Comparison of ENCODE assay signal across 8 mouse cellular contexts in the genomic region with DNA sequence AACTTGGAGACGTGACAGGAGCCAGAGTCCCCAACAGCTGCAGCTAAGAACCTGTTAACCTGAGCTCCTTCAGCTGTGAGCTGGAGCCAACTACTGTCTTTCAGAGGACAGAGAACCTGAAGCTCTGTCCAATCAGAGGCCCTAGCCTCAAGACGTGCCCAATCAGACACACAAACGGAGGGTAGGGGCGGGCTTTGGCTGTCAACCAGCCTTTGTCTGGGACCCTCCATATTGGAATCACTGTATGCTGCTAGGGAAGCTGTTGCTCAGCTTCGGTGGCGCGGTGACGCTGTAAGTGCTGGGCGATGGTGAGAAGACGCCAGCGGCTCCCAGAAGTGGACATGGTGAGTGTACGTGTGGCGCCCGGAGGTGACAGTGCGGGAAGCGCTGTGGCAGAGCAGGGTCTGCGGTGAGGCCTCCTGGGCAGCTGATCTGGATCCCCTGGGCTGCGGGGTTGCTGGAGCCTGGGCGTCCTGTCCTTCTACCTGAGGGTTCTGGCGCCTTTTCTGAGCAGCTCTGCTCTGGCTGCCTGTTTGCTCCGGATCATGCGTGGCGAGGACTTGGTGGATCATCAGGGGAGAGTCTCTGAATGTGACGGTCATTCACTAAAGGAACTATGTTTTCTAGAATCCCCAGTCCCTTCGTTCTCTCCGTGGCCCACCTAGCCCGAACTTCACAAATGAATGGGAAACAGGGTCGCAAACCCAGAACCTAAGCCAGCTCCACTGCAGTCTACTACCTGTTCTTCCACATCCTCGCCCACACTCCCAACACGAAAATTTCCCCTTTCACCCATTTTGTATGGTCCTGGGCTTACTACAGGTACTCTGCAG. TPM values are rescaled to one million over a fixed set of nuclear protein-coding genes. Genes with fewer than 3 reads are reported as not detected.
DNase-seq lines count a peak whose midpoint lies in the region; ATAC-seq lines count a peak whose summit lies in the region.

TSS of gene A430033K04Rik (plus strand) at position 215 of the 833 bp plus-strand sequence.

- peak within 1 kb of the TSS; percentile 73 for H3K4me2 ChIP-seq in hindbrain, embryonic 16.5 days (ENCODE audit: low read length)

- H3K4me1 ChIP-seq in hindbrain, embryonic 16.5 days (ENCODE audit: control insufficient read depth, insufficient read depth, low read depth, low read length) = peaks cover 21% of the 10 kb centered on the region

- peak within 1 kb of the TSS; percentile 86 for H3K27ac ChIP-seq in hindbrain, embryonic 16.5 days (ENCODE audit: low read depth, low read length)
- peak within 1 kb of the TSS; percentile 33 for H3K27ac ChIP-seq in macrophage

- peak within 1 kb of the TSS; percentile 55 for H3K4me3 ChIP-seq in hindbrain, embryonic 16.5 days (ENCODE audit: low read length)
- H3K4me3 ChIP-seq in macrophage (ENCODE audit: inconsistent target) = peak within 1 kb of the TSS; percentile 70

- peak; percentile 96 for ATAC-seq in hindbrain, embryonic 16.5 days

- peak; percentile 80 for DNase-seq in WW6 (ENCODE audit: low read depth, low spot score)
- DNase-seq in cerebellum, postnatal 4 days (ENCODE audit: low spot score in 2 of 2) = peak; percentile 83 to 95
- peak; percentile 94 for DNase-seq in gastrocnemius, adult 18-20 months (ENCODE audit: low spot score)
- DNase-seq in left cerebral cortex, adult 18-20 months (ENCODE audit: low spot score in 2 of 2) = peak; percentile 88 to 93
- peak; percentile 95 for DNase-seq in right cerebral cortex, adult 18-20 months
- peak; percentile 71 for DNase-seq in urinary bladder, postnatal 10 days (ENCODE audit: low spot score)

- WGBS in hindbrain, embryonic 16.5 days = under 1% methylated on average over 30 of the region's 30 CpGs
- WGBS in macrophage (ENCODE audit: missing documents) = 2% methylated on average over 30 of the region's 30 CpGs

- H3K36me3 ChIP-seq in hindbrain, embryonic 16.5 days (ENCODE audit: control insufficient read depth, insufficient read depth, low read length) = peaks cover 2% of the 10 kb centered on the region; the same call in 1 of the 2 replicates
- no peaks in the 10 kb centered on the region for H3K36me3 ChIP-seq in macrophage (ENCODE audit: inconsistent target)

- no peaks in the 10 kb centered on the region for H3K9me3 ChIP-seq in hindbrain, embryonic 16.5 days (ENCODE audit: control insufficient read depth, low read length)

- H3K79me2 ChIP-seq in macrophage (ENCODE audit: inconsistent target) = peaks cover 38% of the 10 kb centered on the region

- H3K27me3 ChIP-seq in hindbrain, embryonic 16.5 days (replicated peaks; ENCODE audit: control insufficient read depth, insufficient read depth, low read length) = no peaks in the 10 kb centered on the region

- H3K9ac ChIP-seq in hindbrain, embryonic 16.5 days (ENCODE audit: low read depth, low read length) = peak within 1 kb of the TSS; percentile 77

RNA-seq across cellular contexts. Expression of gene A430033K04Rik, which starts in this region (rescaled TPM):
- 1 to 10 TPM; 2.1 to 2.4 TPM for total RNA-seq in gastrocnemius, adult 18-20 months (2021)
- polyA plus RNA-seq in hindbrain, embryonic 16.5 days (2015; fragmentation: Nextera tagmentation; extraction: Ambion mirVana) = 19.2 and 20.6 TPM in 2 replicates
- total RNA-seq in left cerebral cortex, adult 18-20 months (2021) = 10 to 100 TPM; 15.9 to 16.7 TPM
- total RNA-seq in macrophage (2018; cell fraction: chromatin; rRNA removed) = 10 to 100 TPM in 12 of 26 experiments, 1 to 10 TPM in 14; 1.1 to 27.3 (median 8.4) TPM
- total RNA-seq in macrophage (2018; cell fraction: cytosol; rRNA removed) = 1 to 10 TPM in 22 of 26 experiments, under 1 TPM in 4; 0.28 to 6.2 (median 4.5) TPM
- total RNA-seq in macrophage (2018; cell fraction: nucleus; rRNA removed) = 10 to 100 TPM in 8 of 26 experiments, 1 to 10 TPM in 16, under 1 TPM in 2; 0.64 to 22.5 (median 5.1) TPM
- polyA plus RNA-seq in macrophage (2018) = 3.5 to 5.2 TPM (median 3.9 TPM) in 3 replicates

Comparison
In these comparisons a context has a peak if more than half of its experiments do, and no peak if none do; other contexts are left out.
1. Peak in every context shown above with its lines: DNase-seq, ATAC-seq, H3K4me3 ChIP-seq and H3K27ac ChIP-seq.
2. RNA of gene A430033K04Rik (total RNA-seq): 15.9 to 16.7 TPM in left cerebral cortex, adult 18-20 months; 2.1 to 2.4 TPM in gastrocnemius, adult 18-20 months; every median in the first group is over 4 times any median in the second.